Mouse (Mus musculus) lung, postnatal 14 days (tissue): Measurements from ENCODE around the gene Zdhhc6.

Experiments
- DNase-seq: peaks from one replicate; pipeline ENCODE4 v3.0.0; 2021

Zdhhc6 gene

GRCm38 (mm10) chr19:55315452-55316108 is at the start of gene Zdhhc6:
TSS of gene Zdhhc6 (minus strand) at chr19:55316032.
- DNase-seq = peak; percentile 88

DNA sequence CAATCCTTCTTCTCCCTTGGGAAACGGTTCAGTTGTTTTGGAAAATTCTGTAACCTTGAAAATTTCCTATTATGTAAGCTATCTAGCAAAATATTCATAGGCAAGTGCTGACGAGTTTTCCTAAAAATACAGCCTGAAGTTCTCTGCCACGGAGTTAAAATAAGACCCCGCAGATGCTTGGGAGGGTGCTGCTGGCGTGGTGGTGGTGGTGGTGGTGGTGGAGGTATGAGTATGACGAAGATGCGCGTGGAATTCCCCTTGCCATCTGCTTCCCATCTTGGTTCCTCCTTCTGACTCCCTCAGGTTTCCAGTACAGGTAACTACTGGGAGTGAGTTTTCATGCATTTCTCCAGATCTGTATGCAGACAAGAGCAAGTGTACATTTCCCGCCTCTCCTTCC is 46.8 kb upstream of the Zdhhc6 start:
- DNase-seq = no peak

- peak; percentile 37 for DNase-seq
Measured at GRCm38 (mm10) chr19:55350673-55351378, 35.0 kb upstream of the Zdhhc6 start.

GRCm38 (mm10) chr19:55348187-55348586 is 32.4 kb upstream of the Zdhhc6 start:
- DNase-seq = no peak

GRCm38 (mm10) chr19:55343274-55343673 is 27.4 kb upstream of the Zdhhc6 start:
- no peak for DNase-seq

DNA sequence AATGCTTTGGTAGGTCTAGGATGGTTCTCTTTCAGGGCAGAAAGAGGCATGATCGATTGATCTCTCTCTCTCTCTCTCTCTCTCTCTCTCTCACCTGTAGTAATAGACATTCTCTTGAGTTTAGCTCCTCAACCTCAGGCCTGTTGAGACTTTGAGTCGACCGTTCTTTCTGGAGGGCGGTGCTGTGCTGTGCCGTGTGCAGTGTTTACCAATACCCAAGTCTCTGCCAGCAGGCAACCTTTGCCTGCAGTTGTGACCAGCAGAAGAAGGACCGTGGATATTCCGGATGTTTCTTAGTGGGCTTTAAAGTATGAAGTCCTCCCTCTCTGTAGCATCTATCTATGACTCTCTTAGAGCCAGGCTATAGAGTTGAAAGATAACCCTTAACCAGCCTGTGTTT is 26.6 kb upstream of the Zdhhc6 start:
- no peak for DNase-seq

DNA sequence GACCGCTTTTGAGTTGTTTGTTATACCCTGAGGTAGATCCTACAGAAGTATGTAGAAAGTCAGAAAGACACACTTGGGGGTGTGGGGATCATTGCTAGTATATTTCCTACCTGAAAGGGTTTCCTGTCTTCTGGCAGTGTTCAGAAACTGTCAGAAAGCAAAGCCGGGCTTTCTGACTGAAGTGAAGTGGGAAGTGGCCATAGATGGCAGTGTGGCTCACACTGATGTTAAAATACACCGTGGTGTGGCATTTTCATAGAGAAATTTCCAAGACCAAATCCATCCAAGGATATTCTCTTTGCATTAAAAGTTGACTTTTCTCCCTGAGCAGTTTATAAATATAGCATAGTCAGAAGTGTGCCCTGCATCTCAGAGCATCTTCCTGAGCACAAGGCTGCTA is 25.5 kb upstream of the Zdhhc6 start:
- no peak for DNase-seq

DNA sequence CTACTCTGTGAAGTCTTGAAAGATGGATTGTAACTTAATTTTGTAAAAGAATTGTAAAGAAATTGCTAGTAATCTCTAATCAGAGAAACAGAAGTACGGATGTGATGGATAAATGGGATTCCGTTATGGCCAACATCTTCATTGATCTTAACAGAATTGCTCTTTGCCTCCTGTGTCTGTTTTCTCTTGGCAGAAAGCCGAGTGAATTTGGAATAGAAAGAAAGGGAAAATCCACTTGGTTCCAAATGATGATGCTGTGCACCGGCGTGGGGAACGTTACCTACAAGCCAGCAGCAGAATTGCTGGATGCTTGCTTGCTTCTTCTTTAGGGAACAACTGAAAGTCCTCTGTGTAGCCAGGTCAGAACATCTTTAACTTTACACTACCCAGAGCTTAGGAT is 24.7 kb upstream of the Zdhhc6 start:
- DNase-seq = no peak

DNA sequence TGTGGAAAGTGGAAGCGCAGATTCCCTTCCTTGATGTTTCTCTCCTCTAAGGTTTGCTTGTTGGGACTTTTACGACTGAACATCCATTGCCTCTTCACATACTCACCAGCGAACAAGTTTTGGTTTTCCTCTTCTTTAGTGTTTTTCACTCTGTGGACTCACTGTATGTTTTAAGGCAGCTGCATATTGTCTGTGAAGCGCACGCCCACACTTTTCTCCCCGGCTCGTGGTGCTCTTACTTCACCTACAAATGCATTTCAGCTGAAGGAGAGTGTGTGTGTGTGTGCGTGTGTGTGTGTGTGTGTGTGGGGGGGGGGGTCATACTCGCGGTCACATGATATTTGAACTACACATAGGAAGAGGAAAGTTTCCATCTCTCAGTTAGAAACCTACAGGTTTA is 21.8 kb upstream of the Zdhhc6 start:
- no peak for DNase-seq

- DNase-seq = no peak
Measured at GRCm38 (mm10) chr19:55337066-55337465, 21.2 kb upstream of the Zdhhc6 start.

DNA sequence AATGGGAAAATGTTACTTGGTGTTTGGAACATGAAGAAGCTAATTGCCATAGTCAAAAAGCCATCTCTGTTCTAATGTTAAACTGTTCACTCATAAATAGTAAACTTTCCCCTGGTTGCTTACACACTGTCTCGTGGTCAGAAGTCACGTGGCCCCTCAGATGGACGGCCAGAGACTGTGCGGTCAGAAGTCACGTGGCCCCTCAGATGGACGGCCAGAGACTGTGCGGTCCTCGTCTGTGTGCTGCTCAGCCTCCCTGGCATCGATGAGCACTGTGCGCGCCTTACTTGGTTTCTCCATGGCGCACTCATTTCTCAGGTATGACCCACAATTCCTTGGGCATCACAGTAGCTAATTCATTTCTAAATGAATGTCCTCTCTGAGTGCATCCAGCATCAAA is 20.6 kb upstream of the Zdhhc6 start:
- DNase-seq = no peak

DNA sequence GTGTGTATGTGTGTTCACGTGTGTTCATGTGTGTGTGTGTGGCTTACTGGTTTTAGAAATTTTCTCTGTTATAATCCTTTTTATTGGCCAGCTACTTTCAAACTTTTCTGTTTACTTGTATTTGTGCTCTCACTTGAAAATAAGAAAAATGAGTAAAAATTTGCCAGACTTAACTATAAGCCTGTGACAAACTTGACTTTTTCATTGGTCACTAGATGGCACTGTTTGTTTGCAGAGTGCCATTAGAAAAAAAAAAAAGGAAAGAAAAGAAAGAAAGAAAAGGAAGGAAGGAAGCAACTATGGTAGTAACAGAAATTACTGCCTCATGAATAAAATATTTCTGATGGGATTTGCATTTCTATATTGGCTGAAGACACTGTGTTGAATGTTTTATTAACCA is 20.0 kb upstream of the Zdhhc6 start:
- DNase-seq = no peak

GRCm38 (mm10) chr19:55332641-55333268 is 16.9 kb upstream of the Zdhhc6 start:
- DNase-seq = peak; percentile 64

DNA sequence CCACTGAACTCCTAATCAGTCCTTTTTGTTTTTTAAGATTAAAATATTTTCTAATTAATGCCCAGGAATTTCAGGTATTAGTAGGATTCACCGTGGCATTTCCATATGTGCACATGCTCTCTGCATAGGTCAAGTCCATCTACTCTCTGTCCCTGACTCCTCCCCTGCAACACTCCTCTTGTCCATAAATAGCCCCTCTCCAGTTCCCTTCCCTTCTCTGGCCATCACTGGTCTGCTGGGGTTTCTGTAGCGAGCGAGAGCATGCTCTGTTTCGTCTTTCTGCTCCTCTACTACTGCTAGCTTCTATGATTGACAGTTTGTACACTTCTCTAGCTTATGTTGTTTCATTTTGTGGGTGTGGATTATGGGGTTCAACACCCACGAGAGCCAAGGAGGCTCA is 15.9 kb upstream of the Zdhhc6 start:
- DNase-seq = no peak

- no peak for DNase-seq
Measured at GRCm38 (mm10) chr19:55327510-55327909, 11.7 kb upstream of the Zdhhc6 start.

GRCm38 (mm10) chr19:55322604-55323003 is 6.8 kb upstream of the Zdhhc6 start:
- DNase-seq = no peak

DNA sequence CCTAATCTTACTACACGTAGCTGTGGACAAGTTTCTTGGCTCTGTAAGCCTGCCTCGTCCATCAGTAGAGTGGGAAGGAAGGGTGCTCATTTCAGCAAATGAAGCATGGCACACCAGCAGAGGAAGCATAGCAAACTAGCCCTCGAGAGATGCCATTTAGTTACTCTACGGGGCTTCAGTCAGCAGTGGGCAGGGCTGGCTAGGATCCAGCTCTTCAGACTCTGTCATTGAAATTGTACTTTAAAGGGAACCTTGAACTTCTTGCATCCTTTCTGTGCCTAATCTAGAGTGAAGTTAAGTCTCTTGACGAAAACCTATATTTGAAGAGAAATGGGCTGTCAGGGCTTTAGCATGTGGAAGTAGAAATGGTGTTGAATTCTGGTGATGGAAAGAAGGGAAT is 3.7 kb upstream of the Zdhhc6 start:
- no peak for DNase-seq

- DNase-seq = no peak
Measured at GRCm38 (mm10) chr19:55319036-55319435, 3.2 kb upstream of the Zdhhc6 start.

- DNase-seq = no peak
Measured at GRCm38 (mm10) chr19:55316901-55317300, 1.1 kb upstream of the Zdhhc6 start.

DNA sequence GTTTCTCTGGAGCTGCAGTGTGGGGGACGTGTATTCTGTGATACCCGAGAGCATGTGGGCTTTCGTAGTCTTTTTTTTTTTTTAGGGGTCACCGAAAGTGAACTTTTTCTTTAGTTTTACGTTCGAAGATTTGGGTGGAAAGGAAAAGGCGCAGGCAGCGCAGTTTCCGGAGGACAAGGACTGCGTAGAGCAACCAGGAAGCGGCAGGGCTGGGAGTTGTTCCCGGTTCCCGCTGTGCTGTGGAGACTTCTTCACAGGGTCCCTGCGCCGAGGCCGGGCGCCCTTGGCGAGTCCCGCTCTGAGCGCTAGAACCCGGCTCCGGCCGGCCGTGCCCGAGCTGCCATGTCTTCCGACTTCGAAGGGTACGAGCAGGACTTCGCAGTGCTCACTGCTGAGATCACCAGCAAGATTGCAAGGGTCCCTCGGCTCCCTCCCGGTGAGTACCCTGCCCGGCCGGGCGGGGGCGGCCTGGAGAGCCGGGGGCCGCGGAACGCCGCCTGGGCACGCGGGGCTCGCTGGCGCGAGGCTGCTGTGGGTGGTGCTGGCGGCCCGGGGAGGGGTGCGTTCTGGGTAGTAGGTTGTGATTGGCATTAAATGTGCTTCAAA is 380 bp upstream of the Zdhhc6 start, which contains the start of gene Vti1a:
TSS of gene Vti1a (plus strand) at position 187 of the 606 bp plus-strand sequence.
- peak; percentile 88 for DNase-seq

DNA sequence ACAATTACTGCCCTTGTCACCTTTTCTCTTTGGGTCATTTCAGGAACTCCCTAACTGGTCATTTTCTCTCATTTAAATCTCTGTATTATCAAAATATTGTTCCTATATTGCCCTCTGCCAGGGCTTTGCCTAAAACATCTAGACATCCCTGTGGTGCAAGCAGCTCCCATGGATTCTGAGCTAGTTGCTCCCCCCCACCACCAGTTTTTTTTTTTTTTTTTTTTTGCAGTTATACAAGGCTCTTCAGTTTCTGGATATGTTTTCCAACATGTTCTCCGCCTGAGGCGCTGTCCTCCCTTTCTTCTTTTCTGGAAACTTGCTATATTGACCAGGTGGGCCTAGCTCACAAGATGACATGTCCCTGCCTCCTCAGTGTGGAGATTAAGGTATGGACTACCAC is 2.2 kb downstream of the Zdhhc6 start:
- no peak for DNase-seq

DNA sequence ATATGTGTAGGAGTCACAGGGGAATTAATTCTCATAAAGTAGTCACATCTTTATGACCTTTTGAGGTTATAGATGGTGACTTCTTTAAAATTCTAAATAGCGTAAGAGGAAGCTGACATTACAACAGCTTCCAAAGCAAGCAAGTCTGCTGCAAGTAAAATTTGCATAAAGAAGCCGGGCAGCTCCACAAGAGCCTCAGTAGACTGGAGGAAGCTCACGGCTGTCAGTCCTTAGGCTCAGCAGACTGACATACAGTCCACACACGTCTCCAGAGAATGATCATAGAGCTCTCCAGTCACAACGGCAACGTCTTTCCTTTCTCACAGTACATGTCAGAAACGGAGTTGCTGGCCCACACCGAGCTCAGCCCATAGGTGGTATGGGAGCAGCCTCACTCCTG is 4.0 kb downstream of the Zdhhc6 start:
- DNase-seq = no peak

GRCm38 (mm10) chr19:55305024-55305423 is 10.8 kb downstream of the Zdhhc6 start:
- DNase-seq = no peak

- DNase-seq = no peak
Measured at GRCm38 (mm10) chr19:55300525-55300924, 15.3 kb downstream of the Zdhhc6 start.
